Mouse (Mus musculus) E14TG2a.4 (cell line): ENCODE measurements around the gene Rhox11.

Experiments
- CTCF ChIP-seq: conservative IDR thresholded peaks from 2 replicates; pipeline ENCODE4 v1.5.1; 2014; ENCODE audit warnings: low read length
- NANOG ChIP-seq: IDR thresholded peaks from 2 replicates; pipeline ENCODE4 v1.6.1; 2014; ENCODE audit warnings: borderline replicate concordance, low read length, mixed read lengths

- TF ChIP-seq CTCF (no peak), NANOG (no peak)
Observed at GRCm38 (mm10) chrX:38085041-38085440, at the start of gene Rhox11.
